Mouse (Mus musculus): Measurements from ENCODE around the gene Cdc37.

DNA sequence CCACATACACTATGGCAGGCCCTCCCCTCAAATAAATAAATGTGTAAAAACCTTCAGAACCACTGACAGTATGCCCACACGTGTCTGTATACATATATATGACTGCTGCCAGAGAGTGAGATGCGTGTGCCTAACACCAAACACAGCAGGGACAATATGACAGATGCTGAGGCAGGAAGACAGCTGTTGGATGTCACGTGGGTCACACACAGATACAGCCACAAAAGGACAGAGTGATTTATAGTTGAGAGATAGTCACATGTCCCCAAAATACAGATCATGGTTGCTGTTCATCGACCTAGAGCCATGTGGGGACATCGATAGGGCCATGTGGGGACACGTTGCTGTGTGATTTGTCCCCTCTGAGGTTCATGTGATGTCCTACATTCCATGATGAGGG, 32.7 kb downstream of the Cdc37 start:
- TF ChIP-seq POLR2A (IDR thresholded peaks at IDR 0.05; ENCODE audit: low read depth, low read length): no peak
- TF ChIP-seq CTCF (conservative IDR thresholded peaks at IDR 0.05; ENCODE audit: insufficient read depth, insufficient read length, low read depth, low read length): no peak
